Mouse (Mus musculus): Measurements from ENCODE around the gene BC003965. TPM values are rescaled to one million over a fixed set of nuclear protein-coding genes. Genes with fewer than 3 reads are reported as not detected.
"Not testable (repeated sequence)": the region's sequence is repeated elsewhere in the genome, so short reads cannot be mapped to it uniquely, and the experiment has no call there.

The BC003965 gene
- polyA plus RNA-seq, 1 experiment from 2014 or later, result 31.4 TPM

GRCm38 (mm10) chr17:25220746-25221145, 36.4 kb downstream of the BC003965 start:
- Histone ChIP-seq H3K27ac (no peak overlapping the region), H3K4me2 (no peak overlapping the region), H3K27me3 (no peaks in the 10 kb centered on the region), H3K4me1 (peaks cover 16% of the 10 kb centered on the region), H3K9me3 (no peaks in the 10 kb centered on the region), H3K9ac (no peak overlapping the region), H3K4me3 (no peak overlapping the region), H3K36me3 (peaks cover 57% of the 10 kb centered on the region)
- 85% methylated on average over 1 of the region's 1 CpGs for WGBS
- no peak for ATAC-seq (ENCODE audit: insufficient number of reproducible peaks, low FRiP score, low TSS enrichment, low read depth)

- Histone ChIP-seq H3K9ac (no peak overlapping the region), H3K9me3 (no peaks in the 10 kb centered on the region), H3K4me3 (peak overlapping the region; percentile 39), H3K36me3 (peaks cover 57% of the 10 kb centered on the region), H3K4me1 (peaks cover 16% of the 10 kb centered on the region), H3K27me3 (no peaks in the 10 kb centered on the region), H3K4me2 (peak overlapping the region; percentile 65), H3K27ac (peak overlapping the region; percentile 47)
- under 1% methylated on average over 17 of the region's 30 CpGs for WGBS
- ATAC-seq (ENCODE audit: insufficient number of reproducible peaks, low FRiP score, low TSS enrichment, low read depth), result peak; percentile 74
These were observed 37.6 kb downstream of the BC003965 start for GRCm38 (mm10) chr17:25221821-25222503.

GRCm38 (mm10) chr17:25222504-25222940, 38.2 kb downstream of the BC003965 start:
- H3K4me2 ChIP-seq, result peak overlapping the region; percentile 65
- ATAC-seq (ENCODE audit: insufficient number of reproducible peaks, low FRiP score, low TSS enrichment, low read depth), result peak; percentile 70; the same call in 1 of the 2 replicates
- WGBS, result 13% methylated on average over 14 of the region's 28 CpGs
- peaks cover 54% of the 10 kb centered on the region for H3K36me3 ChIP-seq
- H3K27me3 ChIP-seq, H3K9me3 ChIP-seq, H3K9ac ChIP-seq: not testable (repeated sequence)
- peaks cover 16% of the 10 kb centered on the region for H3K4me1 ChIP-seq
- peak overlapping the region; percentile 39 for H3K4me3 ChIP-seq
- peak overlapping the region; percentile 43; the same call in 1 of the 2 replicates for H3K27ac ChIP-seq

- Histone ChIP-seq H3K4me2 (peak overlapping the region; percentile 39), H3K27me3 (no peaks in the 10 kb centered on the region), H3K4me1 (peaks cover 16% of the 10 kb centered on the region), H3K27ac (peak overlapping the region; percentile 43; the same call in 1 of the 2 replicates), H3K4me3 (peak overlapping the region; percentile 23), H3K36me3 (peaks cover 54% of the 10 kb centered on the region), H3K9me3 (no peaks in the 10 kb centered on the region), H3K9ac (no peak overlapping the region)
- 41% methylated on average over 6 of the region's 6 CpGs for WGBS
- ATAC-seq (ENCODE audit: insufficient number of reproducible peaks, low FRiP score, low TSS enrichment, low read depth), result no peak
These were observed 38.7 kb downstream of the BC003965 start for GRCm38 (mm10) chr17:25222951-25223601.

- Histone ChIP-seq H3K4me3 (no peak overlapping the region), H3K9ac (no peak overlapping the region), H3K4me1 (peaks cover 16% of the 10 kb centered on the region), H3K27ac (no peak overlapping the region), H3K36me3 (peaks cover 54% of the 10 kb centered on the region), H3K27me3 (no peaks in the 10 kb centered on the region), H3K9me3 (no peaks in the 10 kb centered on the region), H3K4me2 (no peak overlapping the region)
- 88% methylated on average over 7 of the region's 7 CpGs for WGBS
- ATAC-seq (ENCODE audit: insufficient number of reproducible peaks, low FRiP score, low TSS enrichment, low read depth), result no peak
These were observed 40.4 kb downstream of the BC003965 start for GRCm38 (mm10) chr17:25224586-25225222.

- 84% methylated on average over 4 of the region's 4 CpGs for WGBS
- ATAC-seq (ENCODE audit: insufficient number of reproducible peaks, low FRiP score, low TSS enrichment, low read depth), result no peak
- Histone ChIP-seq H3K36me3 (peaks cover 54% of the 10 kb centered on the region), H3K9me3 (no peaks in the 10 kb centered on the region), H3K4me3 (no peak overlapping the region), H3K4me2 (no peak overlapping the region), H3K27me3 (no peaks in the 10 kb centered on the region), H3K4me1 (peaks cover 16% of the 10 kb centered on the region), H3K9ac (no peak overlapping the region), H3K27ac (no peak overlapping the region)
These were observed 41.3 kb downstream of the BC003965 start for GRCm38 (mm10) chr17:25225659-25226058.

GRCm38 (mm10) chr17:25227991-25228390, 43.6 kb downstream of the BC003965 start:
- Histone ChIP-seq H3K27me3 (no peaks in the 10 kb centered on the region), H3K9me3 (no peaks in the 10 kb centered on the region), H3K36me3 (peaks cover 62% of the 10 kb centered on the region), H3K9ac (no peak overlapping the region), H3K27ac (no peak overlapping the region), H3K4me2 (no peak overlapping the region), H3K4me1 (no peaks in the 10 kb centered on the region), H3K4me3 (no peak overlapping the region)
- no peak for ATAC-seq (ENCODE audit: insufficient number of reproducible peaks, low FRiP score, low TSS enrichment, low read depth)
- 81% methylated on average over 5 of the region's 5 CpGs for WGBS

- not testable (repeated sequence) for H3K27ac ChIP-seq; H3K9ac ChIP-seq; H3K27me3 ChIP-seq; H3K9me3 ChIP-seq; ATAC-seq (ENCODE audit: insufficient number of reproducible peaks, low FRiP score, low TSS enrichment, low read depth); H3K4me2 ChIP-seq; H3K4me1 ChIP-seq; H3K4me3 ChIP-seq
- peaks cover 63% of the 10 kb centered on the region for H3K36me3 ChIP-seq
- 70% methylated on average over 16 of the region's 17 CpGs for WGBS
These were observed 45.8 kb downstream of the BC003965 start for GRCm38 (mm10) chr17:25230014-25230655.

- Histone ChIP-seq H3K9me3 (no peaks in the 10 kb centered on the region), H3K9ac (no peak overlapping the region), H3K4me2 (no peak overlapping the region), H3K4me1 (no peaks in the 10 kb centered on the region), H3K27me3 (no peaks in the 10 kb centered on the region), H3K36me3 (peaks cover 64% of the 10 kb centered on the region), H3K4me3 (no peak overlapping the region), H3K27ac (no peak overlapping the region)
- 98% methylated on average over 3 of the region's 3 CpGs for WGBS
- no peak for ATAC-seq (ENCODE audit: insufficient number of reproducible peaks, low FRiP score, low TSS enrichment, low read depth)
These were observed 46.3 kb downstream of the BC003965 start for GRCm38 (mm10) chr17:25230700-25231099.

GRCm38 (mm10) chr17:25231621-25232020, 47.3 kb downstream of the BC003965 start:
- H3K27ac ChIP-seq; ATAC-seq (ENCODE audit: insufficient number of reproducible peaks, low FRiP score, low TSS enrichment, low read depth); H3K4me1 ChIP-seq; H3K9me3 ChIP-seq; H3K4me2 ChIP-seq; H3K4me3 ChIP-seq; H3K27me3 ChIP-seq; H3K9ac ChIP-seq: not testable (repeated sequence)
- H3K36me3 ChIP-seq, result peaks cover 60% of the 10 kb centered on the region
- WGBS, result 95% methylated on average over 8 of the region's 11 CpGs

GRCm38 (mm10) chr17:25235635-25236034, 51.3 kb downstream of the BC003965 start:
- ATAC-seq (ENCODE audit: insufficient number of reproducible peaks, low FRiP score, low TSS enrichment, low read depth), result no peak
- H3K36me3 ChIP-seq, result peaks cover 28% of the 10 kb centered on the region
- H3K4me3 ChIP-seq, result no peak overlapping the region
- H3K27ac ChIP-seq, result no peak overlapping the region
- no peaks in the 10 kb centered on the region for H3K9me3 ChIP-seq
- H3K27me3 ChIP-seq, result no peaks in the 10 kb centered on the region
- H3K9ac ChIP-seq, result no peak overlapping the region
- H3K4me2 ChIP-seq, result no peak overlapping the region
- WGBS, result 77% methylated on average over 9 of the region's 9 CpGs
- peaks cover 10% of the 10 kb centered on the region for H3K4me1 ChIP-seq

All from limb, embryonic 15.5 days (tissue).